Mouse (Mus musculus) colon, adult 2 months (tissue): ENCODE measurements around the gene Tmsb10. TPM values are rescaled to one million over a fixed set of nuclear protein-coding genes. Genes with fewer than 3 reads are reported as not detected.

Source experiments
- polyA plus RNA-seq: library from polyadenylated mRNA; depleted of rRNA; stranded (reverse); fragments of >200 nt; gene quantifications from 2 replicates; pipeline ENCODE4 v1.2.3, GENCODE M21; 2012; rRNA removed

Gene Tmsb10
- polyA plus RNA-seq = 83.1 and 131 TPM in 2 replicates

GRCm38 (mm10) chr6:72958662-72959071 lies at the start of gene Tmsb10:
Gene Tmsb10 (minus strand): TSS chr6:72958748.

Other genes with a start within 250 kb of the Tmsb10 start
- gene Tcf7l1, start 169.5 kb downstream of the Tmsb10 start, polyA plus RNA-seq = 60.9 and 71.3 TPM in 2 replicates
- 160 and 176 TPM in 2 replicates for gene Kcmf1, start 58.8 kb downstream of the Tmsb10 start, polyA plus RNA-seq